Mouse (Mus musculus) adipose tissue, adult 10 weeks (tissue): Measurements from ENCODE around the gene Pax1. TPM values are rescaled to one million over a fixed set of nuclear protein-coding genes. Genes with fewer than 3 reads are reported as not detected.

Experiments
- polyA plus RNA-seq: library from polyadenylated mRNA; stranded (reverse); fragments of 350-450 nt; fragmentation: Illumina TruSeq; extraction: RNeasy Lipid Tissue Mini Kit (QIAGEN cat#74804); gene quantifications from one replicate; pipeline ENCODE4 v1.2.3, GENCODE M21; 2014; ENCODE audit warnings: low read depth, low replicate concordance

Gene Pax1
- polyA plus RNA-seq = not detected

DNA sequence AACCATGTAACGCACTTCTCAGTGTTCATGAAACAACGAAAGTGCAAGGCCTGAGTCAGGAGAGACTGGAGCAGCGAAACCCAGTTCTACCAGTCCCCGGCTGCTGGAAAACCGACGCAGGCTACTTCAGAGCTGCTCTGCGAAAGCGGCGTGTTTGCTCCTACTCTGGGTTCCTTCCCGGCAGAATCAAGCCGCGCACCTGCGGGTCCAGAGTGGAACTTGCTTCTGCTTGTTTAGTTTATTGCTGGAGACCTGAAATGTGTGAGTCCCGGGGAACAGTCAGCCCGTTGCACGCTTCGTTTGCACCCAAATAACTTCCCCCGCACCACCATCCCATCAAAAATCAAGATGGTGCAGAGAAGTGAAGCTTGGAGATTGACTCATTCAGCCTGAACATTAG lies at the start of gene Pax1:
TSS of gene Pax1 (plus strand) at position 345 of the 400 bp plus-strand sequence.

Other genes starting within 250 kb of the Pax1 start
- not detected for gene Nkx2-2, start 167.7 kb upstream of the Pax1 start, polyA plus RNA-seq